Mouse (Mus musculus) v-Abl transformed pro-B cells (cell line): ENCODE results near the gene Slc9a7.

ENCODE experiments used
- in situ Hi-C, 2 experiments: fragments of 400-800 bp; cut with MboI; formaldehyde crosslinking; loops; one replicate each; pipeline ENCODE4 v1.15.1; 2025; ENCODE audit not compliant: unreplicated experiment in 2 of 2

Slc9a7 gene

DNA sequence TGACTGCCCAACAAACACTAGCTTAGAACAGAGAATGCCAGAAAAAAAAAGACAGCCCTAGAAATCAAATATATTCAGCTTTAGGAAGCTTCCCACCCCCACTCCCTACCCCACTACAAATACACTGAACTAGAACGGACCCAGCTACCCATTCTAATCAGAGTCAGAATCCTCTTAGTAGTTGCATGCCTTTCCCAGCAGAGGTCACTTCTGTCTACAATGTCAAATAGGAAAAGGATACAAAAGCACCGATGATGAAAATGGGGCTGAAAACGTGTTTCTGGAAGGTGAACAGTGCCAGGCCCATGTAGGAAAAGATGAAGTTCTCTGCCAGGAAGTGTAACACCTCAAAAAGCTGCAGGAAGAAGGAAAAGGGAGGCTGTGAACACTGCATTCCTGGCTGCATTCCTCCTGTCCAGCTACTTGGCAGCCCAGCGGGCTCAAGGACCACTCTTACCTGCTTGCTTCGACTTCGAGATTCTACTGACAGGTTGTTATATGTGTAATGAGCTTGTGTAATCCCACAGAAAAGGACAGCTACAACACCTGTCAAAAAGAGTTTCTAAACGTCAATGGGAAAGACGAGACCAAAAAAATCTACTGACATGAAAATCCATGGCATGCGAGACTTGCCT, 129.8 kb downstream of the Slc9a7 start:
- in situ Hi-C loops: loop anchor here (5.0 to 10.0 kb wide), 3 partner anchors 175 to 333 kb away; no protein-coding TSS in a partner anchor

DNA sequence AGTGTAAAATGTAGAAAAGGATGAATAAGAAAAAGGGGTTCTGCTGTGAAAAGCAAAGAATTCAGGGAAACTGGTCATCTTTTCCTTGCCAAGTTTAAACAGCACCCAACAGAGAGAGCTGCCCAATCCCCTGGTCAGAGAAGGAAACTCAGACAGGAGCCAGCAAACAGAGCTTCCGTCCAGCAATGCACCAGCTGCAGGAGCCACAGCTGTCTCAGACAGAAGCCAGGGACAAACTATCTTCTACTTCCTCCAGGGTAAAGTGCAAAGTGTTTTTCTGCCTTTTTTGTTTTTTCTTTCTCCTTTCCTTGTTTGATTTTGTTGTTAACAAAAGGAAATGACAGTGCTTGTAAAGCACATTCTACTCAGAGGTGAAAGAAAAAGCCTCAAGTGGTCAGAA, 131.3 kb downstream of the Slc9a7 start:
- in situ Hi-C loops: loop anchor here (5.0 to 10.0 kb wide), 3 partner anchors 177 to 334 kb away; no protein-coding TSS in a partner anchor

DNA sequence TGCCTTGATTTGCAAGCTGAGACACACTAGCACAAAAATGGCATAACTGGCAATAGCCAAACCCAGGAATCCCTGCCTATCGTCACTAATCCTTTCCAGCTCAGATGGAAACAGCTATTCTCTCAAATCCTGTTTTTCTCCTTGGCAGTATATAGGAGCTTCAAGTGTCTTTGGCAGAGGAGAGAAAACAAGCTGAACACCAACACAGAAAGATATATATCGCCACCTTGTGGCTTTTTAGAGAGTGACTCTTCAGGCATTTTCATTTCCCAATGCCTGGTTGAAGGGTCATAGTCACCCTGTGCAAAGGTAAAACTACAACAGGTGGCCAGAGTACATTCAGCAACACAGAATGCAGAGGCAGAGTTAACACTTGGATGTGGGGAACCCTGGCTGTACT, 134.1 kb downstream of the Slc9a7 start:
- in situ Hi-C loops: loop anchor here in 1 of 2 experiments (10.0 kb wide), 1 partner anchor 133 kb away; no protein-coding TSS in a partner anchor

DNA sequence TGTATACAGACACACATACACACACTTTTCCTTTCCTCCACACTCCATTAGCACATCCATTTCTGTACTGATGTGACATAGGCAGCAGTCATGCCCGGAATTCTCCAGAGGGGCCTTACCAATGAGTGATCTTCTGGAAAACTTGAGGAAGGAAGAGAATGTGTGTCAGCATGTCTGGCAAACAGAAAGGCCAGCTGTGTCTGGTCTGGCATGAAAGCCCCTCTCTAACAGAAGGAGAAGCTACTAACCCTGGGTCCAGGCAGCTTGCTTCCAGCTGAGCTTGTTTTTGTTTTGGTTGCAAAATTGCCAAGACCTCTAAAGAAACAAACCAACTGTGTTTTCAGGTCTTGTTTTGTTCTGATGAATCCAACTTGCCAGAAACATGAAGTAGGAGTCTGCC, 162.1 kb downstream of the Slc9a7 start:
- in situ Hi-C loops: no loop called here

- in situ Hi-C loops: no loop called here
Measured at GRCm38 (mm10) chrX:20128951-20129350, 162.7 kb downstream of the Slc9a7 start.

DNA sequence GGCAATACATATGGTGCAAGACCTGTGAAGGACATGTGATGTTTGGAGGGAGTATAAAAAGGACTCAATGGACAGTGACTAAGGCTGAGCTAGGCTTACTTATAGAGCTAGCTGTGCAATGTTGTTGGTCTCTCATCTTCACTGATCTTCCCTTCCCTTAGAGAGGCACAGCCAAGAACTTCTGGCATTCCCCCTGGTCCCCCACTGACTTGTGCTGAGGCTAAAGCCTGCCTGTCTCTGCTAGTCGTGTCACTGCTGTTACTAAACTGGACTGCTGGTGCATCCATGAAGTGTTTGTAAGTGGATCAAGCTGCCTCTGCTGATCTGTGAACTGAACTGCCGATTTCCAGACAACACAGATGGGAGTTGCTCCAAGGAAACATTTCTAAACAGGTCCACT, 166.1 kb downstream of the Slc9a7 start:
- in situ Hi-C loops: no loop called here

GRCm38 (mm10) chrX:20117717-20118116, 173.9 kb downstream of the Slc9a7 start:
- in situ Hi-C loops: no loop called here

DNA sequence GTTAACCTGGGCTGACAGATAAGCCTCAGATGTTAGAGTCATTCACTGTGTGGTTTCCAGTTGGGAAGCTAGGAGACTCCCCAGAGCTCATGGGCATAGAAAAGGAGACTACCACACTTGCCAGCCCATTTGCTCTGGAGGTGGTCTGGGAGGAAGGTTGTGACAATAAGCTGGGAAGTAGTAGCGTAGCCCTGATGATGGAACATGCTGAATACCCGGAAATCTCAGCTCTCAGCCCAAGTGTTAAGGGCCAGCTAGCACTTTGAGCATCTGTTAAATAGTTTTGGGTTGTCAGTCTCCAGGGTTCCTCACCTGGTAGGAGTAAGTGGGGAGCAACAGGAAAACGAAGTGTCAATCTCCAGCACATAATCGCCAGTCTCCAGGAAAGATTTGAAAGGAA, 221.4 kb downstream of the Slc9a7 start:
- in situ Hi-C loops: no loop called here

- in situ Hi-C loops: no loop called here
Measured at GRCm38 (mm10) chrX:20066636-20067035, 225.0 kb downstream of the Slc9a7 start.

- in situ Hi-C loops: no loop called here
Measured at GRCm38 (mm10) chrX:20061764-20062480, 229.7 kb downstream of the Slc9a7 start.

DNA sequence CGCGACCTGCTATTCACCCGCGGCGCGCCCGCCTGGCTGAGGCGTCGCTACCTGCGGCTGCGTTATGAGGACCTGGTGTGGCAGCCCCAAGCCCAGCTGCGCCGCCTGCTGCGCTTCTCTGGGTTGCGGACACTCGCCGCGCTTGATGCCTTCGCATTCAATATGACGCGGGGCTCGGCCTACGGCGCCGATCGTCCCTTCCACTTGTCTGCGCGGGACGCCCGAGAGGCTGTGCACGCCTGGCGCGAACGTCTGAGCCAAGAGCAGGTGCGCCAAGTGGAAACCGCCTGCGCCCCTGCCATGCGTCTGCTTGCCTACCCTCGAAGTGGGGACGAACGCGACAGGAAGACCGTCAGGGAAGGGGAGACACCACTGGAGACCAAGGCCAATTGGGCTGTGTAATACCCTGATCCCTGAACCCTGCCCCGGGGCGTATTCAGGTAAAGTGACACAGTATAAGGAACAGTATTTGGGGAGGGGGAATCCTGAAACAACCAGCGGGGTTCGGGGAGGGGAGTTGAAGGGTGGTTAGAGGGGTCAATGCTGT, 230.8 kb downstream of the Slc9a7 start:
- in situ Hi-C loops: no loop called here

- in situ Hi-C loops: no loop called here
Measured at GRCm38 (mm10) chrX:20060096-20060768, 231.4 kb downstream of the Slc9a7 start.

DNA sequence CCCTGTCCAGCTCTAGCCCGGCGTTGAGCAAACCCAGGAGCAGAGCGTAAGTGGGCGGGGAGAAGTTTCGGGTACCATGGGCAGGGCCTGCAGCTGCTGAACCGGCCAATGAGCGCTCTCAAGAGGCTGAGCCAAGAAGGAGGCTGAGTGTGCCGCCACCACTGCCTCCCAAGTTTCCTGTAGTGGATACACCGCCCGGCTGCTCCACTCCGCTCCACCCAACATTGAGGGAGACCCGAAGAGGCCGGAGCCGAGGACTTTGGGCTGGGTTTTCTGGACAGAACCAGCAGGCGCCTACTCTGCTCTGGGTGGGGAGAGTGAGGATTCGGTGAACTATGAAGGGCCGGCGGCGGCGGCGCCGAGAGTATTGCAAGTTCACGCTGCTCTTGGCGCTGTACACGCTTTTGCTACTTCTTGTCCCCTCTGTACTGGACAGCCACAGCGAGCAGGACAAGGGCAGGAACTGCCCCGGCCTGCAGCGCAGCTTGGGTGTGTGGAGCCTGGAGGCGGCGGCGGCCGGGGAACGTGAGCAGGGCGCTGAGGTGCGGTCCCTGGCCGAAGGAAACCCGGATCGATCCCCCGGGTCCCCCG, 232.1 kb downstream of the Slc9a7 start, which contains the start of gene Chst7:
Chst7 (plus strand) TSS at position 180 of the 591 bp plus-strand sequence.
- in situ Hi-C loops: loop anchor here in 1 of 2 experiments (10.0 kb wide), 2 partner anchors 85 to 275 kb away; no protein-coding TSS in a partner anchor
